Mouse (Mus musculus) liver, adult 2 months (tissue): ENCODE results near the gene Fgf11. TPM values are rescaled to one million over a fixed set of nuclear protein-coding genes. Genes with fewer than 3 reads are reported as not detected.

Experiments used
- DNase-seq: peaks from one replicate; pipeline ENCODE4 v3.0.0-alpha.2; 2011; ENCODE audit warnings: low read depth, low spot score; ENCODE audit errors: extremely low read depth
- H3K27ac ChIP-seq: fragments of 200-500 bp; replicated peaks from 2 replicates; pipeline ENCODE4 v1.5.1; 2012; ENCODE audit warnings: low read depth, mild to moderate bottlenecking, control low read depth, inconsistent platforms, low read length; ENCODE audit not compliant: insufficient read depth
- H3K27me3 ChIP-seq: fragments of 200-500 bp; 2 replicates; pipeline ENCODE4 v1.6.1; 2012; ENCODE audit warnings: mild to moderate bottlenecking, moderate library complexity, low read length, inconsistent platforms; ENCODE audit not compliant: control insufficient read depth, insufficient read depth
- H3K36me3 ChIP-seq: fragments of 200-500 bp; 2 replicates; pipeline ENCODE4 v1.6.1; 2012; ENCODE audit warnings: low read length, inconsistent platforms; ENCODE audit not compliant: control insufficient read depth, insufficient read depth
- H3K4me1 ChIP-seq: fragments of 200-500 bp; 2 replicates; pipeline ENCODE4 v1.6.1; 2011; ENCODE audit warnings: low read length; ENCODE audit not compliant: control insufficient read depth, insufficient read depth
- H3K4me3 ChIP-seq: fragments of 200-500 bp; 2 replicates; pipeline ENCODE4 v1.5.1; 2011; ENCODE audit warnings: low read depth, mild to moderate bottlenecking, control low read depth, low read length, moderate library complexity; ENCODE audit not compliant: insufficient read depth
- H3K79me2 ChIP-seq: fragments of 200-500 bp; 2 replicates; pipeline ENCODE4 v1.6.1; 2012; ENCODE audit warnings: inconsistent platforms, mild to moderate bottlenecking, low read length, moderate library complexity; ENCODE audit not compliant: control insufficient read depth, insufficient read depth
- H3K9ac ChIP-seq: fragments of 200-500 bp; 2 replicates; pipeline ENCODE4 v1.6.1; 2012; ENCODE audit warnings: low read depth, mild to moderate bottlenecking, control low read depth, inconsistent platforms, low read length
- CTCF ChIP-seq: fragments of 200-500 bp; IDR thresholded peaks from 2 replicates; pipeline ENCODE4 v1.5.1; 2011; ENCODE audit warnings: low read depth, low read length, control low read depth
- POLR2A ChIP-seq: fragments of 200-500 bp; IDR thresholded peaks from 2 replicates; pipeline ENCODE4 v1.6.1; 2011; ENCODE audit warnings: low read length, control low read depth; ENCODE audit not compliant: insufficient read depth; ENCODE audit errors: extremely low read depth
- WGBS: fragments of 180-500 bp; shearing (Covaris S2); methylation state at CpG from one replicate; pipeline ENCODE4 v1.1.7; 2018; 5-methylcytosine and 5-hydroxymethylcytosine counted together
- polyA plus RNA-seq: library from polyadenylated mRNA; depleted of rRNA; stranded (reverse); fragments of >200 nt; gene quantifications from 2 replicates; pipeline ENCODE4 v1.2.3, GENCODE M21; 2012
- total RNA-seq: library from RNA; depleted of rRNA; stranded (reverse); fragments of >200 nt; gene quantifications from 2 replicates; pipeline ENCODE4 v1.2.3, GENCODE M21; 2014

Gene Fgf11
- total and polyA plus RNA-seq, 2 experiments = 0.18 to 0.33 TPM

GRCm38 (mm10) chr11:69761868-69762267 is 39.8 kb downstream of the Fgf11 start, which contains the start of gene Slc35g3:
TSS of gene Slc35g3 (minus strand) at chr11:69761968.
- TF ChIP-seq CTCF (no peak), POLR2A (no peak)
- H3K4me1 ChIP-seq = peaks cover 10% of the 10 kb centered on the region; the same call in 1 of the 2 replicates
- peaks cover 11% of the 10 kb centered on the region; the same call in 1 of the 2 replicates for H3K79me2 ChIP-seq
- no peaks in the 10 kb centered on the region for H3K27me3 ChIP-seq
- no peak for DNase-seq
- no peaks in the 10 kb centered on the region for H3K36me3 ChIP-seq
- 83% methylated on average over 1 of the region's 1 CpGs for WGBS
- H3K9ac ChIP-seq = no peak within 1 kb of the TSS
- H3K27ac ChIP-seq = no peak within 1 kb of the TSS
- no peak within 1 kb of the TSS for H3K4me3 ChIP-seq

GRCm38 (mm10) chr11:69760901-69761200 is 40.8 kb downstream of the Fgf11 start:
- no peak overlapping the region for H3K9ac ChIP-seq
- peaks cover 5% of the 10 kb centered on the region; the same call in 1 of the 2 replicates for H3K79me2 ChIP-seq
- H3K4me3 ChIP-seq = no peak overlapping the region
- no peaks in the 10 kb centered on the region for H3K27me3 ChIP-seq
- H3K27ac ChIP-seq = no peak overlapping the region
- no peaks in the 10 kb centered on the region for H3K36me3 ChIP-seq
- 97% methylated on average over 7 of the region's 7 CpGs for WGBS
- TF ChIP-seq POLR2A = no peak
- no peak for TF ChIP-seq CTCF
- H3K4me1 ChIP-seq = peaks cover 11% of the 10 kb centered on the region
- no peak for DNase-seq

DNA sequence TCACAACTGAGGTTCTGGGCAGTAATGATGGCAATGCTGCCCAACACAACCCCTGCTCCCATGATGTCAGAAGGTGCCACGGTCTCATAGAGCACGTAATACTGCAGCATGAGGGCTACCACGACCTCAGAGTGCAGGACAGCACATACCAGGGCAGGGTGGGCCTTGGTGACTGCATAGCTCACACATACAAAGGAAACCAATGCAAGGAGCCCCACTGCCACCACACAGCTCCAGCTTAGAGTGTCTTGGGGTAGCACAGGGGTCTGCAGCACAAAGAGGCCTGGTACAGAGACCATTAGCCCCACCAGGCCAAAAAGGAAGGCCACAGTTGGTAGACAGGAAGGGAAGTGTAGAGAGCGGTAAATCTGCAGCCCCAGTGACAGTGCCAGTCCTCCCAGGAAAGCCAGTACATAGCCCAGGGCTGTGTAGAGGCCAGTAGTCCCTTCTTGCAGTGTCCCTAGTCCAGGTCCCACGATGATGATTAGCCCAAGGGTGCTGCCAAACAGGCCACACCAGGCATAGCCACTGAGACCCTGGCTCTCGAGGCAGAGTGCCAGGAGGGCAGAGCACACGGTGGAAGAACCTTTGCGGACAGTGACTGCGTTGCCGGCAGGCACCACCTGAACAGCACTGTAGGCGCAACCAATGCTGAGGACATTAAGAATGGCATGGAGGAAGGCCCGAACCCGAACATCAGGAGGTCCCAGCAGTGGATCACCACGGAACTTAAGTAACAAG is 41.3 kb downstream of the Fgf11 start:
- no peak for DNase-seq
- 93% methylated on average over 14 of the region's 14 CpGs for WGBS
- no peak overlapping the region for H3K27ac ChIP-seq
- H3K36me3 ChIP-seq = no peaks in the 10 kb centered on the region
- no peak overlapping the region for H3K9ac ChIP-seq
- TF ChIP-seq POLR2A = no peak
- no peak for TF ChIP-seq CTCF
- no peak overlapping the region for H3K4me3 ChIP-seq
- peaks cover 12% of the 10 kb centered on the region for H3K4me1 ChIP-seq
- H3K27me3 ChIP-seq = no peaks in the 10 kb centered on the region
- peaks cover 7% of the 10 kb centered on the region; the same call in 1 of the 2 replicates for H3K79me2 ChIP-seq

DNA sequence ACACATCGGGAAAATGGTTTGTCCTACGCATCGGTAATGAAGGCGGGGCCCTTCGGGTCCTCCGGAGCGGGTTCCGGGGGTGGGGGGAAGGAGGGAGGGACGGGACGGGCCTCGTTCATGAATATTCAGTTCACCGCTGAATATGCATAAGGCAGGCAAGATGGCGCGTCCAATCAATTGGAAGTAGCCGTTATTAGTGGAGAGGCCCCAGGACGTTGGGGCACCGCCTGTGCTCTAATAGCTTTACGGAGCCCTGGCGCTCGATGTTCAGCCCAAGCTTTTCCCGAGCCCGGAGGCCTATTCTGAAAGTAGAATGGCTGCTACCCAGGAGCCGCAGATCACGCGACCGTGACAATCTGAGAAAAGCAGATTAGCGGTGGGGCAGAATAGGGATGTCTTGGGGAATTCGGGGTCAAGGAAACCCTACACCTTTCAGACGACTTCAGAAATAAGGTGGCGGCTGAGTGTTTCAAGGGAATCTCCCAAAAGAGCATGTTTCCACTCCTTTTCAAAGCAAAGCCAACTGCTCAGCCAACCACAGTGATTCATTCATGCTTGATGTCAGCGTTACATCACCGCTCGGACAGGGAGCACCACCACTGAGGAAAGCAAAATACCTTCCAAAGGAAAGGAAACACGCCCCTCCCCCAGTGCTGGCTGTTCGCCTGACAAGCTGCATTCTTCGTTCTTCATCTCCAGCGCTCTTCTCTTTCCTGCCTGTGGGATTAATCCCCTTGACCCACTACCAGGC is 42.5 kb downstream of the Fgf11 start:
- peak overlapping the region; percentile 57 for H3K4me3 ChIP-seq
- no peaks in the 10 kb centered on the region for H3K27me3 ChIP-seq
- under 1% methylated on average over 37 of the region's 37 CpGs for WGBS
- DNase-seq = peak; percentile 60
- no peaks in the 10 kb centered on the region for H3K36me3 ChIP-seq
- peak overlapping the region; percentile 72 for H3K9ac ChIP-seq
- H3K4me1 ChIP-seq = peaks cover 15% of the 10 kb centered on the region
- H3K79me2 ChIP-seq = peaks cover 7% of the 10 kb centered on the region; the same call in 1 of the 2 replicates
- no peak for TF ChIP-seq CTCF
- peak; percentile 64; the same call in 1 of the 2 replicates for TF ChIP-seq POLR2A
- H3K27ac ChIP-seq = peak overlapping the region; percentile 90

DNA sequence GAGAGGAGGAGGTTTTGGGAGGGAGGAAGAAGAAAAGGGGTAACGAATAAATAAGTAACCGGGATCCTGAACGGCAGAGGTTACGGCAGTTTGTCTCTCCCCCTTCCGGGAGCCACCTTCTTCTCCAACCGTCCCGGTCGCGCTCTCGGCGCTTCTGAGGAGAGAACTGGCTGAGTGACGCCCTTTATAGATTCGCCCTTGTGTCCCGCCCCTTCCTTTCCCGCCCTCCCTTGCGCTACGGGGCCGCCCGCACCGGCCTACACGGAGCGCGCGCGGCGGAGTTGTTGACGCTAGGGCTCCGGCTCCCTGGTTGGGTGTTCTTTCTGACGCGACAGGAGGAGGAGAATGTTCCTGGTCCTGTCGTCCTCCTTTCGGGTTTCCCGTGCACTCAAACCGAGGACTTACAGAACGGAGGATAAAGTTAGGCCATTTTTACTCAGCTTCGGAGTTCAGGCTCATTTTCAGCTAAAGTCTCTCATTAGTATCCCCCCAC is 43.1 kb downstream of the Fgf11 start, which contains the start of gene Polr2a:
Gene Polr2a (minus strand): TSS at position 160 of the 493 bp plus-strand sequence.
- peak; percentile 90 for DNase-seq

GRCm38 (mm10) chr11:69758090-69758456 is 43.6 kb downstream of the Fgf11 start:
- Histone ChIP-seq H3K27me3 (no peaks in the 10 kb centered on the region), H3K79me2 (peaks cover 11% of the 10 kb centered on the region; the same call in 1 of the 2 replicates), H3K4me1 (peaks cover 18% of the 10 kb centered on the region), H3K4me3 (peak overlapping the region; percentile 52), H3K36me3 (no peaks in the 10 kb centered on the region), H3K27ac (peak overlapping the region; percentile 52), H3K9ac (peak overlapping the region; percentile 75)
- DNase-seq = peak; percentile 80
- TF ChIP-seq CTCF (no peak), POLR2A (no peak; the same call in 1 of the 2 replicates)
- under 1% methylated on average over 26 of the region's 26 CpGs for WGBS

More for the DNA sequence above, 43.1 kb downstream of the Fgf11 start, which contains the start of gene Polr2a:
- no peaks in the 10 kb centered on the region for H3K36me3 ChIP-seq
- H3K9ac ChIP-seq = peak within 1 kb of the TSS; percentile 75
- TF ChIP-seq CTCF = 0 out of 2 replicates have a peak, but pooled peaks have one; percentile 12
- peak; percentile 100 for TF ChIP-seq POLR2A
- H3K79me2 ChIP-seq = peaks cover 9% of the 10 kb centered on the region; the same call in 1 of the 2 replicates
- WGBS = under 1% methylated on average over 36 of the region's 36 CpGs
- peaks cover 17% of the 10 kb centered on the region for H3K4me1 ChIP-seq
- peak within 1 kb of the TSS; percentile 57 for H3K4me3 ChIP-seq
- H3K27ac ChIP-seq = peak within 1 kb of the TSS; percentile 90
- H3K27me3 ChIP-seq = no peaks in the 10 kb centered on the region
